Mouse (Mus musculus) heart, embryonic 10.5 days (tissue): ENCODE measurements around the gene Stard3nl. TPM values are rescaled to one million over a fixed set of nuclear protein-coding genes. Genes with fewer than 3 reads are reported as not detected.
"Not testable (repeated sequence)": the region's sequence is repeated elsewhere in the genome, so short reads cannot be mapped to it uniquely, and the experiment has no call there.

ENCODE experiments used
- DNase-seq: peaks from one replicate; pipeline ENCODE4 v3.0.0-alpha.2; 2017; ENCODE audit warnings: low spot score
- H3K27ac ChIP-seq: fragments of 300-500 bp; sonication (generic); 2 replicates; pipeline ENCODE4 v1.5.1; 2016; ENCODE audit warnings: mild to moderate bottlenecking
- H3K27me3 ChIP-seq: fragments of 300-500 bp; sonication (generic); 2 replicates; pipeline ENCODE4 v1.6.1; 2016; ENCODE audit warnings: mild to moderate bottlenecking; ENCODE audit not compliant: poor library complexity, insufficient read depth, severe bottlenecking
- H3K36me3 ChIP-seq: fragments of 300-500 bp; sonication (generic); 2 replicates; pipeline ENCODE4 v1.6.1; 2016; ENCODE audit warnings: mild to moderate bottlenecking, moderate library complexity
- H3K4me1 ChIP-seq: fragments of 300-500 bp; sonication (generic); 2 replicates; pipeline ENCODE4 v1.6.1; 2016; ENCODE audit warnings: mild to moderate bottlenecking
- H3K4me3 ChIP-seq: fragments of 300-500 bp; sonication (generic); 2 replicates; pipeline ENCODE4 v1.5.1; 2016; ENCODE audit warnings: mild to moderate bottlenecking, moderate library complexity
- H3K9me3 ChIP-seq: fragments of 300-500 bp; sonication (generic); 2 replicates; pipeline ENCODE4 v1.6.1; 2016; ENCODE audit warnings: mild to moderate bottlenecking, moderate library complexity
- WGBS: fragments of 180-500 bp; shearing (Covaris S2); methylation state at CpG from one replicate; pipeline ENCODE4 v1.1.7; 2016; 5-methylcytosine and 5-hydroxymethylcytosine counted together
- polyA plus RNA-seq: library from polyadenylated mRNA; unstranded; fragments of >200 nt; fragmentation: Nextera tagmentation; extraction: Ambion mirVana; gene quantifications from 2 replicates; pipeline ENCODE4 v1.2.1, GENCODE M21; 2016

Gene Stard3nl
- polyA plus RNA-seq, 1 experiment from 2014 or later = 105 TPM

DNA sequence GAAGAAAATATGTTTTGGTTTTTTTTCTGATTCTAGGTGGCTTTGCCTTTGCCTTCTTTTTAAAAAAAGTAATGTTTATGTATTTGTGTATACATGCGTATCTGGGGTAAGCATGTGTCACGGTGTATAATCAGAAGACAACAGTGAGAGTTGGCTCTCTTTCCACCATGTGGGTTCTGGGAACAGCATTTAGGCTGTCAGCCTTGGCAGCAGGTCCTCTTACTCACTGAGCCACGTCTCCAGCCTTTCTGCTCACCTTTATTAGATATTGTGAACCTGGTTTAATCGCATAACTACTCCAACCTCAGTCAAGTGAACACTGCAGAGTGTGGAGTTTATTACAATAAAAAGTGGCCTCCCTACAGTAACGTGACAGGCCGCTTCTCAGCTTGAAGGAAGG is 26.8 kb downstream of the Stard3nl start:
- H3K27me3 ChIP-seq = no peaks in the 10 kb centered on the region
- H3K27ac ChIP-seq = no peak overlapping the region
- WGBS = 93% methylated on average over 6 of the region's 6 CpGs
- no peaks in the 10 kb centered on the region for H3K9me3 ChIP-seq
- peaks cover 25% of the 10 kb centered on the region for H3K36me3 ChIP-seq
- no peak overlapping the region for H3K4me3 ChIP-seq
- DNase-seq = no peak
- H3K4me1 ChIP-seq = no peaks in the 10 kb centered on the region

DNA sequence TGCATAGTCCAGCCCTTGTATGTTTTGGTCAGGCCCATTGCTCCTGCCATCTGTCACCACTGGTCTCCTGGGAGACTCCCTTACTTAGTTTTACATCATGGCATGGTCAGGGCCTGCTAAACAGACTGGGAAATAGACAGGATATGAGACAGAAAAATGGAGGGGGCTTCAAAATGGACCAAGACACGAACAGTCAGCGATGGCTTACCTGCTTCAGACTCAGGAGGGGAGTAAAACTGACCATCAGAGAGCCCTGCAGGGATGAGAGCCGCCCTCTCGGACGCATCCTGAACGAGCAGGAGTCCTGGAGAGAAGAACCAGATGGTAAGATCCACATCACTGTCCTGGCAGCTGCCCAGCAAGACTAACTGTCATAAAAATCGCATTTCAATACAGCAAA is 28.1 kb downstream of the Stard3nl start:
- WGBS = 87% methylated on average over 7 of the region's 7 CpGs
- no peaks in the 10 kb centered on the region for H3K27me3 ChIP-seq
- H3K4me3 ChIP-seq = no peak overlapping the region
- no peak overlapping the region for H3K27ac ChIP-seq
- no peak for DNase-seq
- H3K9me3 ChIP-seq = no peaks in the 10 kb centered on the region
- H3K36me3 ChIP-seq = peaks cover 28% of the 10 kb centered on the region
- H3K4me1 ChIP-seq = no peaks in the 10 kb centered on the region

DNA sequence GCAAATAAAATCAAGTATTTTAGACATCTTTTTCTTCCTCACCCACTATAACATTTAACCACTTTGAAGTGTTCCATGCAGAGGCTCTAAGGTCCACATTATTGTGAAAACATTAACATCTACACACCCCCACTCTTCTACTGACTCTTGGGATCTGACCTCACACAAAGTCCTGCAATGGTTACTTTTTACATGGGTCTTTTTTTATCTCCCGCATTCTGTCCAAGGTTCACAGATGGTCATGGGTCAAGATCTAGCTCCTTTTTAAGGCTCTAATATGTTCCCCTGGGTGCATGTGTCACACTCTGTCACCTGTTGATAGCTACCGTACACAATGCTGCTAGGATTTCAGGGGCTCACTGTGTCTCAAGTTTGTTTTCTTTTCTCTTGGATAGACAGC is 28.7 kb downstream of the Stard3nl start:
- Histone ChIP-seq H3K4me3 (no peak overlapping the region), H3K9me3 (no peaks in the 10 kb centered on the region), H3K27me3 (no peaks in the 10 kb centered on the region), H3K36me3 (peaks cover 28% of the 10 kb centered on the region), H3K27ac (no peak overlapping the region), H3K4me1 (no peaks in the 10 kb centered on the region)
- no peak for DNase-seq
- 70% methylated on average over 2 of the region's 2 CpGs for WGBS

DNA sequence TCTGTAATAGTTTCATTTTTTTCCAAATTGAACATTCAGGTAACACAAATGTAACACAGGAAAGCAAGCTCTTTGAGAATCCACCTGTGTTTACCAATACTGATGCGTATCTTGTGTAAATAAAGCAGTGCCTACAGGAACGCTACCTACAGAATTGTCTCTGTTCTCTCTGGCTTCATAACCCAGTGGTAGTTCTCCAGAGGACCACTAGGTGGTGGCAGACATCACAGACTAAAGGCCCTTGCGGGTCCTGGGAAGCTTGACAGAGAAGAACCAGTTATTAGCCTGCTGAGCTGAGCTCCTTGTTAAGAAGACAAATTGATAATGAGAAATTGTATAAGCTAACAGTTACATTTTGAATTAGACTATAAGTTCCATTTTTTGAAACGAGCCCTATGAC is 30.0 kb downstream of the Stard3nl start:
- Histone ChIP-seq H3K27me3 (no peaks in the 10 kb centered on the region), H3K4me3 (no peak overlapping the region), H3K36me3 (peaks cover 27% of the 10 kb centered on the region), H3K4me1 (no peaks in the 10 kb centered on the region), H3K27ac (no peak overlapping the region), H3K9me3 (no peaks in the 10 kb centered on the region)
- DNase-seq = no peak
- WGBS = 31% methylated on average over 4 of the region's 4 CpGs

DNA sequence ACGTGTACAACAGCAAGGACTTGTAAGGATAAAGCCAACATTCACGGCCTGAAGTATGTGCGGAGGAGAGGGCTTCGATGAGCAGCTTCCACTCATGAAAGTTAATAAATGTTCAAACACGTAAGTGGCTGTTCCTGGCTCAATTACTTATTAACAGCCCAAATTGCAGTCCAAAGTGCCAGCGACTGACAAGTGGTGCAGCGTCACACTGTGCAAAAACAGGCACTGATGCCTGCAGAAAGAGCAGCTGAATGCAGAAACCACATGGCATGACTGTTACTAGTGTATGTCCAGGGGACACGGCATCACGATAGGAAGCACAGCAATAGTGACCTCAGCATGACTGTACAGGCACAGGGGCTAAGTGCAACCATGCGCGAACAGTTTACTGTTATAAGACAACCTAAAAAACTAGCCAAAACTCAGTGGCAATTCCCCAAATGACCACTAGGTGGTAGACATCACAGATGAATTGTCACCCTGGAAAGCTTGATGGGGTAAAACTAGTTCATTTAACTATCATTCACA is 31.3 kb downstream of the Stard3nl start:
- Histone ChIP-seq H3K9me3 (no peaks in the 10 kb centered on the region), H3K4me1 (no peaks in the 10 kb centered on the region), H3K36me3 (peaks cover 19% of the 10 kb centered on the region), H3K4me3 (no peak overlapping the region), H3K27ac (no peak overlapping the region), H3K27me3 (no peaks in the 10 kb centered on the region)
- no peak for DNase-seq
- 84% methylated on average over 11 of the region's 11 CpGs for WGBS

DNA sequence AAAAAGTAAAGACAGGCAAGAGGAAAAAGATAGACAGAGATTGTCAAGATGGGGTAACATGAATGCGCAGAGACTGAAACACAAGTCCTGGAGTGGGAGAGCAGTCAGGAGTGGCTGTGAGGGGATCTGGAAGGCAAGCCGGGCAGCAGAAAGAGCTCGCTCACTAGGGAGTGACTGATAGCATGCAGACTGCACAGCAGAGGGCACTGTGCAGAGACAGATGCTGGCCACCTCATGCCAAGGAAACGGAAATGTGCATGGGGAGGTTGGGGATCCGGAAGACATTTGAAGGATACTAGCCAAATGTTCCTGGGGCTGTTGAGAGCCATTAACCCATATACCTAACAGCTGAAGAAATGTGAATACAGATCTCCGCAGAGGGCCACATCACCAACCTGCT is 33.2 kb downstream of the Stard3nl start:
- no peak overlapping the region for H3K4me3 ChIP-seq
- no peak overlapping the region for H3K27ac ChIP-seq
- no peaks in the 10 kb centered on the region for H3K27me3 ChIP-seq
- no peaks in the 10 kb centered on the region for H3K4me1 ChIP-seq
- no peak for DNase-seq
- peaks cover 25% of the 10 kb centered on the region for H3K36me3 ChIP-seq
- 62% methylated on average over 6 of the region's 6 CpGs for WGBS
- H3K9me3 ChIP-seq = no peaks in the 10 kb centered on the region

DNA sequence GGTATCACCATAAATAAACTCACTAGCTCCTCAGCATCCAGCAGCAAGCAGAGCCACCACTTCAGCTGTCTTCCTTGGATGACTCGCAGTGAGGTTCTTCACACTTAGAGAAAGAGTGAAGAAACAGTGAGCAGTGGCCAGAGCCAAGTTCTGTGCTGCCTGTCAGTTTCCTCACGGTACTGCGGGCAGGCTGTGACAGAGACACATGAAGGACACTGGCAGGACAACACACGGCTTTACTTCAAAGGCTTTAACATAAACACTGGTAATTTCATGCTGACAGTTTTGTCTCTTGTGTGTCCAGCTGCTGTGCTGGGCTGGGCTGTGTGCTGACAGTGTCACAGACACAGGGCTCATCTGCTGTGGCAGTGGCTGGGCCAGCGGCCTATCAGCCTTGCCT is 37.6 kb downstream of the Stard3nl start:
- WGBS = 83% methylated on average over 5 of the region's 5 CpGs
- Histone ChIP-seq H3K4me1 (no peaks in the 10 kb centered on the region), H3K27me3 (no peaks in the 10 kb centered on the region), H3K27ac (no peak overlapping the region), H3K9me3 (no peaks in the 10 kb centered on the region), H3K4me3 (no peak overlapping the region), H3K36me3 (peaks cover 22% of the 10 kb centered on the region)
- DNase-seq = no peak

DNA sequence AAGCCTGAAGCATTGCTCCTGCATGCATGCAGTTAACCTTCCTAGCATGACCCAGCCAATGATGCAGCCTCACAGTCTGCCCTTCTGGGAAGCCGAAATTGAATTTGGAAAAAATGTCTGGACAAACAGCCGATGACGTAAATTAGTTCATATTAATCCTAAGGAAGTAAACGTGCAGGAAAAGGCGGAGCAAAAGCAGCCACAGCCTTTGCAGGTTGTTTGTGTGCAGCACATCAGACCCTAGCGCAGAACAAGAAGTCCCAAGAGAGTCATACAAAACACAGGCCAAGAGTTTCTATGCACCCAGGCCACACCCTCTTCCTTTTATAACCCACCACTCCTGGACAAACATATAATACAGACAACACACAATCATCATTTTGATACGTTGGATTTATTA is 38.3 kb downstream of the Stard3nl start:
- no peaks in the 10 kb centered on the region for H3K27me3 ChIP-seq
- H3K9me3 ChIP-seq = no peaks in the 10 kb centered on the region
- WGBS = 83% methylated on average over 7 of the region's 7 CpGs
- H3K4me3 ChIP-seq = no peak overlapping the region
- no peak for DNase-seq
- peaks cover 22% of the 10 kb centered on the region for H3K36me3 ChIP-seq
- no peak overlapping the region for H3K27ac ChIP-seq
- H3K4me1 ChIP-seq = no peaks in the 10 kb centered on the region

DNA sequence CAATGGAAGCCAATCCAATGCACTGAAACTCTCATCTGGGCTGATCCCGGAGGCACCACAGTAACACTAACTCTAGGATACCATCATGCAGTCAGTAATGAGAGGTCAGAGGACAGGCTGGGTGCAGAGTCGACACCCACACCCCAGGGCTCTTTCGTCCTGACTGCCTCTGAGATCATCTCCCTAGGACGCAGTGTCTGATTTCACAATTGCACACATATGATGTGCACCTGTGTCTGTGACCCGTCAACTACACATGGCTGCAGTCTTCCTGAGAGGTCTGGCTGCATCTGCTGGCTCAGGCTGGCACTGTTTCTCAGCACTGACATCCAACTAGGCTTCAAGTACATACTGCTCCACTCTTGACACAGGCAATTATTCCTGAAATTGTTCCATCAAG is 38.9 kb downstream of the Stard3nl start:
- H3K4me3 ChIP-seq = no peak overlapping the region
- H3K4me1 ChIP-seq = no peaks in the 10 kb centered on the region
- WGBS = 76% methylated on average over 5 of the region's 5 CpGs
- no peak for DNase-seq
- no peak overlapping the region for H3K27ac ChIP-seq
- H3K27me3 ChIP-seq = no peaks in the 10 kb centered on the region
- H3K36me3 ChIP-seq = peaks cover 22% of the 10 kb centered on the region
- H3K9me3 ChIP-seq = no peaks in the 10 kb centered on the region

DNA sequence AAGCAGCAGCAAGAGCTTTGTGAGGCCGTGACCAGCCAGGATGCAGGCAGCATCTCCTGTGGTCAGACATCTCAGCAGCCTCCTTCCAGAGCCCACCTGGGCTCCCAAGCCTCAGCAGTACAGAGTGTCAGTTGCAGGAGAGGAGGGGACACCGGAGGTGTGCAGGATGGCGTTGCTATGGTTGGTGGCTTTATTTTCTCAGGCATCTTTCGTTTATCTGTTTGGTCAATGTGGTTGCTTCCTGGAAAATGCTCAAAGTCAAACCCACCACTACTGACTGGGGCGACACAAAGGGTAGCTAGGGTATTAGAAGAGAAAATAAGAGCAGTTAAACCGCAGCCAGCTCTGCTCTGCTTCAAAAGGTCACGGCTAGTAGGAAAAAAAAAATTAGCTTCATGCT is 39.5 kb downstream of the Stard3nl start:
- H3K4me3 ChIP-seq = no peak overlapping the region
- DNase-seq = no peak
- WGBS = 72% methylated on average over 7 of the region's 7 CpGs
- H3K27me3 ChIP-seq = no peaks in the 10 kb centered on the region
- no peaks in the 10 kb centered on the region for H3K9me3 ChIP-seq
- no peaks in the 10 kb centered on the region for H3K4me1 ChIP-seq
- H3K27ac ChIP-seq = no peak overlapping the region
- H3K36me3 ChIP-seq = peaks cover 22% of the 10 kb centered on the region

DNA sequence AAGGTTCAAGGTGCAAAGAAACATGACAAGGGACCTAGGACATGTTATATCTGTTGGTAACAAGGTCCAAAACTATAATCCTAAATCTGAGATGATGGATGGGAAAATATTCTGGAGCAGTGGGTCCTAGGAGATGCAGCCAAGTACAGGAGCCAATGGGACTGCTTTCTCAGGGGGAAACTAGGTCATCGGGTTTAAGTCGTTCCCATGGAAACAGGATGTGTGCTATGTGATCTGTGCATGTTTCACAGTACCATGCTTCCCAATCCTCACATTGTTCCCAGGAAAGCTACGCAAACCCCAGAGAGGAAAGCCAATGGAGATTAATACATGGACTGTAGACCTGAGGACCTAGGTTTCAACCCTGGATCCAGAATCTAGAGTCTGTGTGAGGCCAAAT is 42.8 kb downstream of the Stard3nl start:
- H3K27ac ChIP-seq = no peak overlapping the region
- H3K36me3 ChIP-seq = peaks cover 6% of the 10 kb centered on the region
- WGBS = 80% methylated on average over 3 of the region's 3 CpGs
- no peaks in the 10 kb centered on the region for H3K9me3 ChIP-seq
- no peak overlapping the region for H3K4me3 ChIP-seq
- H3K27me3 ChIP-seq = no peaks in the 10 kb centered on the region
- no peak for DNase-seq
- H3K4me1 ChIP-seq = no peaks in the 10 kb centered on the region

DNA sequence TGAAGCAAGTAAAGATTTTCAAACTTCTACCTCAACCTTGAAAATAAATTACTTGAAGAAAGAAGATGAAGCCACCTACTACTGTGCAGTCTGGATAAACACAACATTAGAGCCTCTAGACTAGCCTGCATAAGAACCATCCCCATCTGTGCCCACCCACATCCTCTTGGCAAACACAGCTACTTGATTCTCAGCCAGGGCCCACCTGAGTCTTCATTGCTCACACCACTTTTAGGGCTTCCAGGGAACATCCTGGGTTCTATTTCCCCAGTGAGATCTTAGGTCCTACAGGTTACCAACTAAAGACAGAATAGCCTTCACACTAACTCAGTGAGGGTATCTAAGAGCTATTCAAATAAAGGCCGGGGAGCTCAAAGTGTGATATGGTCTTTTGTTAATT is 55.2 kb downstream of the Stard3nl start:
- not testable (repeated sequence) for H3K9me3 ChIP-seq, DNase-seq, H3K27me3 ChIP-seq, H3K4me1 ChIP-seq, H3K36me3 ChIP-seq, H3K4me3 ChIP-seq, H3K27ac ChIP-seq
- WGBS = 74% methylated on average over 1 of the region's 1 CpGs

DNA sequence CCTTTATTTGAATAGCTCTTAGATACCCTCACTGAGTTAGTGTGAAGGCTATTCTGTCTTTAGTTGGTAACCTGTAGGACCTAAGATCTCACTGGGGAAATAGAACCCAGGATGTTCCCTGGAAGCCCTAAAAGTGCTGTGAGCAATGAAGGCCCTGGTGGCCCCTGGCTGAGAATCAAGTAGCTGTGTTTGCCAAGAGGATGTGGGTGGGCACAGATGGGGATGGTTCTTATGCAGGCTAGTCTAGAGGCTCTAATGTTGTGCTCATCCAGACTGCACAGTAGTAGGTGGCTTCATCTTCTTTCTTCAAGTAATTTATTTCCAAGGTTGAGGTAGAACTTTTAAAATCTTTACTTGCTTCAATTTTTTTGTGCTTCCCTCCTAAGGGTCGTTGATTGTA is 59.3 kb downstream of the Stard3nl start:
- H3K4me3 ChIP-seq, H3K27me3 ChIP-seq, H3K27ac ChIP-seq, H3K4me1 ChIP-seq, H3K36me3 ChIP-seq, H3K9me3 ChIP-seq, DNase-seq: not testable (repeated sequence)
- WGBS = 90% methylated on average over 1 of the region's 1 CpGs
